Mouse (Mus musculus) CD8-positive naive resting alpha-beta T cell, adult 2 months (primary cell): ENCODE measurements around the gene Dvl2.

Source experiments
- DNase-seq, 2 experiments: peaks; one replicate each; pipeline ENCODE4 v3.0.0; 2022; ENCODE audit warnings: low read depth in 2 of 2, low spot score in 2 of 2

Gene Dvl2

GRCm38 (mm10) chr11:69981141-69981762, 19.1 kb upstream of the Dvl2 start, which contains the start of gene Ctdnep1:
Gene Ctdnep1 (plus strand): TSS chr11:69981156.
- no peak for DNase-seq

DNA sequence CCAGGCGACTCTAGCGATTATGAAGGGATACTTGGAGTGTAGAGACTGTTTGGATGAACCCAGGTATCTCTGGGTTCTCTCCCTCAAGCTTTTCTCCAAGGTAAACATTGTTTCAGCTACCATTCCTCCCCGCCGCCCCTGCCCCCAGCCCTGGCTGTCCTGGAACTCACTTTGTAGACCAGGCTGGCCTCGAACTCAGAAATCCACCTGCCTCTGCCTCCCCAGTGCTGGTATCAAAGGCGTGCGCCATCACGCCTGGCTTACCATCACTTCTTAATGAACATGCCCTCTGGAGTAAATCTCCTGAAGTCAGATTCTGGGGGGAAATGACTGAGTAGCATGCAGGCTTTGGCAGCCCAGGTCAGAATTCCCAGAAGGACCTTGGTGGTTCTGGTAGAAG, 18.2 kb upstream of the Dvl2 start, which contains the start of gene Elp5:
Gene Elp5, minus strand, starts transcription at position 293 of the 400 bp plus-strand sequence.
- no peak for DNase-seq

DNA sequence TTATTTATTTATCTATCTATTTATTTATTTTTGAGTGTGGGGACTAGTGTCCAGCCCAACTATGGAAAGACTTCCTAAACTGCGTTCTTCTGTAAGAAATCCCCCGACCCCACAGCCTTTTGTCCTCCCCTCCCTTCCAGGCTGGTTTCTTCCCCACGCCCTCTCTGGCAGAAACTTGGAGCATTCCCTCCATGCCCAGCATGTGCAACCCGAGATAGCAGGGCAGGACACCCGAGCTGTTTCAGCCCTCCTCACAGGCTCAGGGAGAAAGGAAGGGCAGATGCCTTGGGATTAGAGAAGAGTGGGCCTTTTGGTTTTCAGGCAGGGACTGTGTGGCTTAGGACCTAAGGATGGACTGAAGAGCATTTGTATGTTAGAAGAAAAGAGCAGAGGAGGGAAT, 17.5 kb upstream of the Dvl2 start:
- DNase-seq: no peak

GRCm38 (mm10) chr11:69983377-69983776, 17.0 kb upstream of the Dvl2 start:
- DNase-seq: no peak

- no peak for DNase-seq
Measured at GRCm38 (mm10) chr11:69984431-69984830, 16.0 kb upstream of the Dvl2 start.

DNA sequence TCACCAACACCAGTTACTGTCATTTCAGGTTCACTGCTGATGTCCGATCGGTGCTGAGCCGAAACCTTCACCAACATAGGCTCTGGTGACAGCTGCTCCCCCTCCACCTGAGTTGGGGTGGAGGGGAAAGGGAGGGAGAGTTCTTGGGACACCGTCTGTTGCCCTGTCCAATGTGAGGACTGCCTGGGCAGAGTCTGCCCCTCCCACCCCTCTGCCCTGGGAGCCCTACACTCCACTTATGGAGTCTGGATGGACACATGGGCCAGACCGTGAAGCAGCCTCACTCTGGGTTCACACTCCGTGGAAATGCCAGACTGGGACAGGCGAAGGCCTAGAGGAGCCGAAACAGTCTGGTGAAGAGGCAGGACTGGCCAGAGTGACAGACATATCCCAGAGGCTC, 10.4 kb upstream of the Dvl2 start:
- DNase-seq: no peak

GRCm38 (mm10) chr11:69990850-69991691, 9.3 kb upstream of the Dvl2 start, which contains the start of gene Gabarap:
Gene Gabarap (plus strand): TSS chr11:69991143.
- peak; percentile 89 to 95 for DNase-seq

- DNase-seq: no peak
Measured at GRCm38 (mm10) chr11:69991711-69992110, 8.7 kb upstream of the Dvl2 start.

GRCm38 (mm10) chr11:69992396-69992795, 8.0 kb upstream of the Dvl2 start:
- no peak for DNase-seq

- DNase-seq: no peak
Measured at GRCm38 (mm10) chr11:69992932-69993331, 7.5 kb upstream of the Dvl2 start.

- no peak for DNase-seq
Measured at GRCm38 (mm10) chr11:69994401-69995090, 5.8 kb upstream of the Dvl2 start.

GRCm38 (mm10) chr11:69995391-69995960, 4.9 kb upstream of the Dvl2 start, which contains the start of gene Phf23:
Gene Phf23 (plus strand): TSS chr11:69995777.
- peak; percentile 96 to 97 for DNase-seq

- peak; percentile 32 to 44 for DNase-seq
Measured at GRCm38 (mm10) chr11:69996161-69997061, 4.0 kb upstream of the Dvl2 start.

DNA sequence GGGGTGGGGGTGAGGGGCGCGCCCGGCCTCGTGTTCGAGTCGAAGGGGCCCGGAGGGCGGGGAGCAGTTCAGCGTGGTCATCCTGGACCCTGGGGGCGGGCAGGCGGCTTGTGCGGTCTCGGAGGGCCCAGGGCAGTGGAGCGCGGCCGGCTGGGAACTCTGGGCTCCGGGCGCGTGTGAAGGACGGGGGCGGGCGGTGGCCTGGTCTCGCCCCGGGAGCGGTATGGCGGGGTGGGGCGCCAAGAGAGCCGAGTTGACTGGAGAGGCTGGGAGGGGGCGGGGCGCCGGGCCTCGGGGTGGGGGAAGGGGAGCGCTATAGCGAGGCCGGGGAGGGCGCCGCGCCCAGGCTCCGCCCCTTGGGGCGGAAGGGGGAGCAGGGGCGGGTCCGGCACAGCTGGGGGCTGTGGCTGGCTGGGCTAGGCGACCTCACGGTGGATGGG, 3.3 kb upstream of the Dvl2 start:
- peak; percentile 66 to 71 for DNase-seq

DNA sequence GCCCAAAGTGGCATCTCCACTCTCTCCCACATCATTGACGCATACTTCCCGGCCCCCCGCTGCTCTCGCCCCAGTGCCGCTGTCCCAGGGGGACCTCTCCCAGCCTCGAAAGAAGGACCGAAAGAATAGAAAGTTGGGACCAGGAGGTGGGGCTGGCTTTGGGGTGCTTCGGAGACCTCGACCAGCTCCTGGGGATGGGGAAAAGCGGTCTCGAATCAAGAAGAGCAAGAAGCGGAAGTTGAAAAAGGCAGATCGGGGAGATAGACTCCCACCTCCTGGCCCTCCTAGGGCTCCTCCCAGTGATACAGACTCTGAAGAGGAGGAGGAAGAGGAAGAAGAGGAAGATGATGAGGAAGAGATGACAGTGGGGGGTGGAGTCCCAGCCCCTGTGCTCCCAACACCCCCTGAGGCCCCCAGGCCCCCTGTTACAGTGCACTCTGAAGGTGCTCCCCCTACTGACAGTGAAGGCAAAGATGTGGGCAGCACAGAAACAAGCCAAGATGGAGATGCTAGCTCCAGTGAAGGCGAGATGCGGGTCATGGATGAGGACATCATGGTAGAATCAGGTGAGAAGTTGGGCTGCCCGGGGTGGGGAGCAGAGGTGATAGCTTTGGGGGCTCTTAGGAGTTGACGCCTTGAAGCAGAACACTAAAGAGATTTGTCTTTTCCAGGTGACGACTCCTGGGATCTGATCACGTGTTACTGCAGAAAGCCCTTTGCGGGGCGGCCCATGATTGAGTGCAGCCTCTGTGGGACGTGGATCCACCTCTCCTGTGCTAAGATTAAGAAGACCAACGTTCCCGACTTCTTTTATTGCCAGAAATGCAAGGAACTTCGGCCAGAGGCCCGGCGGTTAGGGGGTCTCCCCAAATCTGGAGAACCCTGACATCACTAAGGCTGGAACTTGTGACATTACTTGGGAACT, 1.6 kb upstream of the Dvl2 start:
- no peak for DNase-seq

DNA sequence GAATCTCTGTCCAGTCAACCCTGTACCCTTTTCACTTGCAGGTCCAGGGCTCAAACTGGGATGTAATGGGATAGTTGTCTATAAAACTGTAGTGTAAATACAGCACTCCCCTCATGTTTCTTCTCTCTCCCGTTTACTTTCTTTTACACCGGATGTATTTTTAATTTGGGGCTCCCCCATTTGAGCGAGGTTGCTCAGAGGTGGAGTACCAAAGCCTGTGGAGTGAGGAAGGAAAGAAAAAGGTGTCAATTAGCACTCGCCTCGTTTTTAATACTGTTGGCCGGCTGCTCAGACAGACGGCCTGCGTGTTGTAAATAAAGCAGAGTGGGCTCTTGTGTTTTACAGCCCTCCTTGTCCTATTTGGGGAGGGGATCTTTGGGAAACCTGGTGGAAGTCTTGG, 729 bp upstream of the Dvl2 start:
- DNase-seq: no peak

DNA sequence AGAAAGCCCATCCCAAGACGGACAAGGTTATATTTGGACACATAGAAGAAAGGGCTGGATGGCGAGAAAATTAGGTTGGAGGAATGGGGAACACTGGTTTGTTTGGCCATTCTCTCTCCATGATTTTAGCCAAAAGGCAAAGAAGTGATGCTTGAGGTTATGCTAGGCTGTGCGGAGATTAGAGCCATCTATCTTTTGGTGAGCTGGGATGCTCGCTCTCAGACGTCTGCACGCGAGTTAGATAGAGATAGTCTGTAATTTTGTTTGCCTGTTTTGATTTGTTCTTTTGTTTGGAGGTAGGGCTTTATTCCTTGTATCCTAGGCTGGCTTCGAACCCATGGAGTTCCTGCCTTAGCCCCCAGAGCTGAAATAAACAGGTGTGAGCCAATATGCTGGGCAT, 764 bp downstream of the Dvl2 start:
- no peak for DNase-seq

DNA sequence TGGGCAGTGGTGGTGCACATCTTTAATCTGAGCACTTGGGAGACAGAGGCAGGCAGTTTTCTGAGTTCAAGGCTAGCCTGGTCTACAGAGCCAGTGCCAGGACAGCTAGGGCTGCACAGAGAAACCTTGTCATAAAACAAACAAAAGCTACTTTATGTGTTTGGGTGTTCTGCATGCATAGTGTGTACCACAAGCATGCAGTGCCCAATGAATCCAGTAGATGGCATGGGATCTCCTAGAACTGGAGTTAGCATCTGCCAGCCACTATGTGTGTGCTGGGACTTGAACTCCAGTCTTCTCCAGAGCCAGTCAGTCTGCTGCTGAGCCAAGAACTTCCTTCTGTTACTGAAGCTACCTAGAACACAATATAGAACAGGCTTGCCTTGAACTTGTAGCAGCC, 1.5 kb downstream of the Dvl2 start:
- peak; percentile 52 to 73 for DNase-seq

DNA sequence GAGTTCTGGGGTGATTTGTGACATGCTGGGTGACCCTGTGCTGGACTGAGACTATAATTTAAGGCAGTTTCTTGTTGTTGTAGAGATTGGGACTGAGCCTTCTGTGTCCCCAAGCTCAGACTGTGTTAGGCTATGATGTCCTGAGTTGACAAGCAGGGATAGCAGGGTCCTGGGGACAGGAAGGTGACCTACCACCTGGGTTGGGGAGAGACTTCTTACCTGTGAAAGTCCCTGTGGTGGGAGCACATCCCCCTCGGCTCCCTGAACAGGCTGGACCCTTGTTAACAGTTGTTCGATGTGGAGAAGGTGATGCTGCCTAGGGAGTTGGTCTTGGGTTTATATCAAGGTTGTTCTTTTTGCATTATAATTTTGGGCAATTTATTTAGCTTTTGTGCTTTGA, 2.1 kb downstream of the Dvl2 start:
- DNase-seq: no peak
